Mouse (Mus musculus) megakaryocyte, embryonic 14.5 days (primary cell): ENCODE measurements around the gene Pde6b. TPM values are rescaled to one million over a fixed set of nuclear protein-coding genes. Genes with fewer than 3 reads are reported as not detected.

Source experiments
- H3K27me3 ChIP-seq: replicated peaks from 2 replicates; pipeline ENCODE3; 2012; ENCODE audit warnings: inconsistent platforms
- H3K36me3 ChIP-seq: replicated peaks from 2 replicates; pipeline ENCODE3; 2012; ENCODE audit warnings: low read length, inconsistent platforms, mixed read lengths
- H3K4me1 ChIP-seq: 2 replicates; pipeline ENCODE4 v1.6.1; 2012; ENCODE audit warnings: inconsistent platforms
- H3K4me3 ChIP-seq: replicated peaks from 2 replicates; pipeline ENCODE3; 2012; ENCODE audit warnings: moderate library complexity, mild to moderate bottlenecking, inconsistent platforms
- H3K9me3 ChIP-seq: 2 replicates; pipeline ENCODE4 v1.6.1; 2012; ENCODE audit warnings: inconsistent platforms
- FLI1 ChIP-seq: IDR thresholded peaks from 2 replicates; pipeline ENCODE4 v1.6.1; 2012; ENCODE audit warnings: low read length, inconsistent platforms, mixed read lengths
- GATA1 ChIP-seq: IDR thresholded peaks from 3 replicates; pipeline ENCODE4 v1.6.1; 2012; ENCODE audit warnings: mixed read lengths, low read length, inconsistent platforms, borderline replicate concordance
- polyA plus RNA-seq: library from polyadenylated mRNA; stranded (reverse); fragments of >175 nt; gene quantifications from 2 replicates; pipeline ENCODE4 v1.2.3, GENCODE M21; 2012; ENCODE audit warnings: low replicate concordance; ENCODE audit not compliant: insufficient read depth

The Pde6b gene
- polyA plus RNA-seq = not detected in 2 replicates

- H3K4me3 ChIP-seq = no peak within 1 kb of the TSS
- H3K4me1 ChIP-seq = peaks cover 99% of the 10 kb centered on the region
- peaks cover 37% of the 10 kb centered on the region for H3K36me3 ChIP-seq
- H3K27me3 ChIP-seq = peaks cover 2% of the 10 kb centered on the region
- no peaks in the 10 kb centered on the region for H3K9me3 ChIP-seq
- TF ChIP-seq GATA1 = no peak
- no peak for TF ChIP-seq FLI1
These were observed at the start of gene Pde6b for GRCm38 (mm10) chr5:108388201-108388600. Gene Pde6b, plus strand, starts transcription at chr5:108388391.

GRCm38 (mm10) chr5:108343680-108344170 is 44.5 kb upstream of the Pde6b start:
- Histone ChIP-seq H3K27me3 (peaks cover 15% of the 10 kb centered on the region), H3K4me3 (peak overlapping the region; percentile 34)
- no peak for TF ChIP-seq GATA1
- TF ChIP-seq FLI1 = no peak

GRCm38 (mm10) chr5:108345313-108346071 is 42.7 kb upstream of the Pde6b start:
- no peak; the same call in 2 of the 3 replicates for TF ChIP-seq GATA1
- TF ChIP-seq FLI1 = no peak
- H3K27me3 ChIP-seq = peaks cover 15% of the 10 kb centered on the region
- peaks cover 88% of the 10 kb centered on the region for H3K36me3 ChIP-seq
- H3K9me3 ChIP-seq = 0 out of 2 replicates have a peak, but pooled peaks cover 4% of the 10 kb centered on the region
- peak overlapping the region; percentile 60 for H3K4me3 ChIP-seq
- H3K4me1 ChIP-seq = peaks cover 47% of the 10 kb centered on the region

More at GRCm38 (mm10) chr5:108343680-108344170, 44.5 kb upstream of the Pde6b start:
- Histone ChIP-seq H3K36me3 (peaks cover 91% of the 10 kb centered on the region), H3K4me1 (peaks cover 43% of the 10 kb centered on the region), H3K9me3 (0 out of 2 replicates have a peak, but pooled peaks cover 4% of the 10 kb centered on the region)

- TF ChIP-seq FLI1 (no peak), GATA1 (no peak)
- peaks cover 82% of the 10 kb centered on the region for H3K36me3 ChIP-seq
- peaks cover 15% of the 10 kb centered on the region for H3K27me3 ChIP-seq
- H3K4me3 ChIP-seq = no peak overlapping the region
- peaks cover 12% of the 10 kb centered on the region for H3K9me3 ChIP-seq
- H3K4me1 ChIP-seq = peaks cover 47% of the 10 kb centered on the region
These were observed 40.3 kb upstream of the Pde6b start for GRCm38 (mm10) chr5:108347843-108348242.

GRCm38 (mm10) chr5:108349511-108350148 is 38.6 kb upstream of the Pde6b start:
- no peak overlapping the region for H3K4me3 ChIP-seq
- peaks cover 39% of the 10 kb centered on the region for H3K4me1 ChIP-seq
- TF ChIP-seq FLI1 (no peak), GATA1 (no peak)
- H3K9me3 ChIP-seq = peaks cover 14% of the 10 kb centered on the region
- H3K27me3 ChIP-seq = peaks cover 10% of the 10 kb centered on the region
- peaks cover 64% of the 10 kb centered on the region for H3K36me3 ChIP-seq

- Histone ChIP-seq H3K4me1 (peaks cover 31% of the 10 kb centered on the region), H3K9me3 (peaks cover 22% of the 10 kb centered on the region), H3K27me3 (no peaks in the 10 kb centered on the region), H3K36me3 (peaks cover 40% of the 10 kb centered on the region), H3K4me3 (no peak overlapping the region)
- no peak for TF ChIP-seq FLI1
- TF ChIP-seq GATA1 = no peak
These were observed 34.1 kb upstream of the Pde6b start for GRCm38 (mm10) chr5:108354056-108354455.

DNA sequence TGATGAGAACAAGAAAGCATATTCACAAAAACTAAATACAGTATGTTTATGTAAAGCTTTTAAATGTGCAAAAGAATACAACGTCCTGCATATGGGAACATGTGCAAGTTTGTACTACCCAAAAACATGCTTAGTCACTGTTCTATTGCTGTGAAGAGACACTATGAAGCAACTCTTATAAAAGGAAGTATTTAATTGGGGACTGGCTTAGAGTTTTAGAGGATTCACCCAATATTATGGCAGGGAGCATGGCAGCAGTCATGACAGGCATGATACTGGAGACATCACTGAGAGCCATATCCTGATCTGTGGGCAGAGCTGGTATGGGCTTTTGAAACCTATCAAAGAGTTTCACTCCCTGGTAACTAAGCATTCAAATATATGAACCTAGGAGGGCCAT is 30.3 kb upstream of the Pde6b start:
- TF ChIP-seq GATA1 (no peak), FLI1 (no peak)
- Histone ChIP-seq H3K4me1 (peaks cover 61% of the 10 kb centered on the region), H3K4me3 (no peak overlapping the region), H3K27me3 (no peaks in the 10 kb centered on the region), H3K36me3 (peaks cover 16% of the 10 kb centered on the region), H3K9me3 (peaks cover 14% of the 10 kb centered on the region)

DNA sequence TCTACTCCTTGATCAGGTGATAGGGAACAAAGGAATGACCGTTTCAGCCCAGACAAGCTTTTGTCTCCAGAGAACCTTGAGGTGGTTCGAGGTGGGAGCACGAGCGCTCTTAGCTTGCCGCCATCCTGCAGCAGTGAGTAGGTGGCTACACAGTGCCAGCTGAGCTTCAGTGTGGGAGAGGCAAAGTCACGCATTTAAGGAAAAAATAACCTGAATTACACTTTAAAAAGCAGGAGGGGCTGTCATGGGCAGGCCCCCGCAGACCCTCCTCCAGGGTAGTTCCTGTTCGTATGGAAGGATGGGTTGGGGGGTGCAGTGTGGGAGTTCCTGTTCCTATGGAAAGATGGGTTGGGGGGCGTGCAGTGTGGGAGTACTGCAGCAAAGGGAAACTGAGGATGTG is 28.7 kb upstream of the Pde6b start:
- H3K36me3 ChIP-seq = peaks cover 16% of the 10 kb centered on the region
- H3K4me1 ChIP-seq = peaks cover 67% of the 10 kb centered on the region
- no peak for TF ChIP-seq FLI1
- no peak for TF ChIP-seq GATA1
- peaks cover 14% of the 10 kb centered on the region for H3K27me3 ChIP-seq
- H3K9me3 ChIP-seq = peaks cover 13% of the 10 kb centered on the region
- H3K4me3 ChIP-seq = no peak overlapping the region

- TF ChIP-seq GATA1 (no peak), FLI1 (no peak)
- Histone ChIP-seq H3K27me3 (peaks cover 21% of the 10 kb centered on the region), H3K4me3 (no peak overlapping the region), H3K4me1 (peaks cover 74% of the 10 kb centered on the region), H3K36me3 (peaks cover 15% of the 10 kb centered on the region), H3K9me3 (peaks cover 7% of the 10 kb centered on the region)
These were observed 28.0 kb upstream of the Pde6b start for GRCm38 (mm10) chr5:108360211-108360610.

DNA sequence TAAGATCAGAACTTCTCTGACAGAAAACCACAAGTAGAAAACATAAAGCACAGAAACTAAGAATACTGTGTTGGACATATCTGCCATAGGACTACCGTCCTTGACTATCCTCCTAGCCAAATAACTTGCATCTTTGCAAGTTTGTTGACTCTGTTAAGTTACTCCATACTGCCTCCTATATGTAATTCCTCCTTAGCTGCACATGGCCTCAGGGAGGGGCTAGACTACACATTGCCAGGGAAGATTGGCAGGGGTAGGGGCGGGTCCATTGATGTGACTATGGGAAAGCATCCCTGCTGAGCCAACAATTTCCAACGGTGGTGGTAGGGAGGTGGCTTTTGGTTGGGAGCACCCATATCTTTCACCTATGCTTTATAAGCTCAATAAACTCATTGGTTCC is 25.9 kb upstream of the Pde6b start:
- peaks cover 83% of the 10 kb centered on the region for H3K4me1 ChIP-seq
- H3K36me3 ChIP-seq = peaks cover 5% of the 10 kb centered on the region
- peaks cover 40% of the 10 kb centered on the region for H3K27me3 ChIP-seq
- TF ChIP-seq FLI1 = no peak
- TF ChIP-seq GATA1 = no peak
- no peak overlapping the region for H3K4me3 ChIP-seq
- peaks cover 4% of the 10 kb centered on the region; the same call in 1 of the 2 replicates for H3K9me3 ChIP-seq
